In the genomic region with DNA sequence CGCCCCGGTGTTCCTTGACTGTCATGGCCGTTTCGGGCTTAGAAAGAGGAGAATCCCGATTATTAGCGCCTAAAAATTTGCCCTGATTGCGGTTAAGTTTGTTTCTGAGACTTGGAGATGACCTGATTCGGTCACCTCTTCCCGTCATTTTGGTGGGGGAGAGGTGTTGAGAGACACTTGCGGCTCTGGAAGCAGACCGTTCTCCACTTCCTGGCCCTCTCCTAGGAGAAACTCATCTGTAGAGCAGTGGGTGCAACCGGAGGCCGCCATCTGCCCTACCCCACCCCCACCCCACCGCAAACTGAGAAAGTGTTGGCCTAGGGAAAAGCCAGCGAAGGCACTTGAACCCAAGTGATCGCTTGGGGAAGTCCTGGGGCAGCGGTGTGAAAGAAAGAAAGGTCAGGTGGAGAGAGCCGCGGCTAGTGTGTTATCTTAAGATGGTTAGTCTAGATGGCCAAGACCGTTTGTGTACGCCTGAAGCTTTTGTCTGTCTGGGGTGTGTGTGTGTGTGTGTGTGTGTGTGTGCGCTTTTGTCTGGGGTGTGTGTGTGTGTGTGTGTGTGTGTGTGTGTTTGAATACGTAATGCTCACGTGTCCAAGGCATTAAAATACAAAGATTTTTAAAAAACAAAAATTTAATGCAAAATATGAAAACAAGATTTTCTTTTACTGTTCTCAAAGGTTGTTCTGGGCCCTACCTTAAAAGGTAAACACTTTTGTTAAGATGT, we compare ENCODE assay signal across 9 mouse cellular contexts. TPM values are rescaled to one million over a fixed set of nuclear protein-coding genes. Genes with fewer than 3 reads are reported as not detected.
A peak's percentile ranks its signal among the peaks of the same experiment; 100 is the strongest.
DNase-seq lines count a peak whose midpoint lies in the region; ATAC-seq and TF ChIP-seq lines count a peak whose summit lies in the region.
"Had no signal": no experiment of that assay in that cellular context is flagged by ENCODE, and none has a peak within 500 bp of the region (broad histone marks: within the 10 kb centered on the region; RNA-seq: fewer than 3 reads in every experiment).

No protein-coding gene starts in this region.

- no peaks in the 10 kb centered on the region for H3K9me3 ChIP-seq in kidney, embryonic 14.5 days (ENCODE audit: control insufficient read depth, low read length)
- H3K9me3 ChIP-seq in G1E (replicated peaks) = no peaks in the 10 kb centered on the region
- H3K9me3 ChIP-seq in hindbrain, embryonic 16.5 days (ENCODE audit: control insufficient read depth, low read length) = no peaks in the 10 kb centered on the region
- no peaks in the 10 kb centered on the region for H3K9me3 ChIP-seq in lung, embryonic 16.5 days (ENCODE audit: control insufficient read depth, low read length)

- under 1% methylated on average over 24 of the region's 24 CpGs for WGBS in kidney, embryonic 14.5 days
- WGBS in hindbrain, embryonic 16.5 days = under 1% methylated on average over 24 of the region's 24 CpGs
- WGBS in lung, embryonic 16.5 days = 0% methylated on average over 24 of the region's 24 CpGs

- H3K4me3 ChIP-seq in kidney, embryonic 14.5 days (ENCODE audit: low read length) = peak overlapping the region; percentile 88
- peak overlapping the region; percentile 85 for H3K4me3 ChIP-seq in G1E (ENCODE audit: low read depth, low read length)
- peak overlapping the region; percentile 80 for H3K4me3 ChIP-seq in hindbrain, embryonic 16.5 days (ENCODE audit: low read length)
- H3K4me3 ChIP-seq in lung, embryonic 16.5 days (ENCODE audit: low read length) = peak overlapping the region; percentile 78

- H3K27me3 ChIP-seq in kidney, embryonic 14.5 days (ENCODE audit: control insufficient read depth, insufficient read depth, low read length) = no peaks in the 10 kb centered on the region
- H3K27me3 ChIP-seq in G1E (ENCODE audit: insufficient read depth, low read length) = no peaks in the 10 kb centered on the region
- H3K27me3 ChIP-seq in hindbrain, embryonic 16.5 days (replicated peaks; ENCODE audit: control insufficient read depth, insufficient read depth, low read length) = no peaks in the 10 kb centered on the region
- H3K27me3 ChIP-seq in lung, embryonic 16.5 days (ENCODE audit: control insufficient read depth, insufficient read depth, low read depth, low read length) = no peaks in the 10 kb centered on the region

- no peak for DNase-seq in kidney, adult 11 months
- DNase-seq in G1E (ENCODE audit: low spot score) = peak; percentile 45
- DNase-seq in embryo, embryonic 9.5 days (ENCODE audit: extremely low spot score) = peak; percentile 75
- peak; percentile 75 for DNase-seq in retina, postnatal 1 day
- DNase-seq in gastrocnemius, postnatal 4 days (ENCODE audit: low spot score in 2 of 2) = no peak

- H3K9ac ChIP-seq in kidney, embryonic 14.5 days (ENCODE audit: low read depth, low read length) = peak overlapping the region; percentile 97
- H3K9ac ChIP-seq in hindbrain, embryonic 16.5 days (ENCODE audit: low read depth, low read length) = peak overlapping the region; percentile 94
- peak overlapping the region; percentile 99 for H3K9ac ChIP-seq in lung, embryonic 16.5 days (ENCODE audit: low read length)

- H3K4me2 ChIP-seq in kidney, embryonic 14.5 days (replicated peaks; ENCODE audit: low read depth, low read length) = peak overlapping the region; percentile 75
- H3K4me2 ChIP-seq in hindbrain, embryonic 16.5 days (ENCODE audit: low read length) = peak overlapping the region; percentile 80
- H3K4me2 ChIP-seq in lung, embryonic 16.5 days (ENCODE audit: low read depth, low read length) = peak overlapping the region; percentile 76

- TF ChIP-seq CTCF in G1E (IDR thresholded peaks at IDR 0.05; ENCODE audit: low read depth, low read length) = no peak

- H3K36me3 ChIP-seq in kidney, embryonic 14.5 days (ENCODE audit: control insufficient read depth, insufficient read depth, low read length) = peaks cover 9% of the 10 kb centered on the region
- H3K36me3 ChIP-seq in G1E (replicated peaks) = peaks cover 29% of the 10 kb centered on the region
- H3K36me3 ChIP-seq in hindbrain, embryonic 16.5 days (ENCODE audit: control insufficient read depth, insufficient read depth, low read length) = no peaks in the 10 kb centered on the region
- peaks cover 2% of the 10 kb centered on the region; the same call in 1 of the 2 replicates for H3K36me3 ChIP-seq in lung, embryonic 16.5 days (ENCODE audit: control insufficient read depth, insufficient read depth, low read length)

- H3K4me1 ChIP-seq in kidney, embryonic 14.5 days (ENCODE audit: control insufficient read depth, insufficient read depth, low read length) = peaks cover 6% of the 10 kb centered on the region; the same call in 1 of the 2 replicates
- peaks cover 40% of the 10 kb centered on the region for H3K4me1 ChIP-seq in G1E (ENCODE audit: insufficient read depth, low read depth, low read length)
- H3K4me1 ChIP-seq in hindbrain, embryonic 16.5 days (ENCODE audit: control insufficient read depth, insufficient read depth, low read depth, low read length) = peaks cover 13% of the 10 kb centered on the region
- peaks cover 17% of the 10 kb centered on the region for H3K4me1 ChIP-seq in lung, embryonic 16.5 days (replicated peaks; ENCODE audit: control insufficient read depth, insufficient read depth, low read length)

- peak; percentile 79 for ATAC-seq in kidney, embryonic 14.5 days (ENCODE audit: low FRiP score, low TSS enrichment)
- 0 out of 2 replicates have a peak, but pooled peaks have one; percentile 3 for ATAC-seq in G1E (ENCODE audit: extremely low read depth, insufficient number of reproducible peaks, low FRiP score, poor library complexity, severe bottlenecking)
- peak; percentile 75 for ATAC-seq in hindbrain, embryonic 16.5 days
- ATAC-seq in lung, embryonic 16.5 days (ENCODE audit: low read depth) = peak; percentile 77

- peak overlapping the region; percentile 99 for H3K27ac ChIP-seq in kidney, embryonic 14.5 days (ENCODE audit: low read depth, low read length)
- H3K27ac ChIP-seq in hindbrain, embryonic 16.5 days (ENCODE audit: low read depth, low read length) = peak overlapping the region; percentile 96
- peak overlapping the region; percentile 100 for H3K27ac ChIP-seq in lung, embryonic 16.5 days (ENCODE audit: low read length)

RNA-seq across cellular contexts. Expression of a gene that starts 0.8 kb away (rescaled TPM):
- 27.6 and 51.1 TPM in 2 replicates for polyA plus RNA-seq in kidney, embryonic 14.5 days (2014; fragmentation: Nextera tagmentation; extraction: Ambion mirVana)
- total RNA-seq in G1E (2014; fragmentation: Nextera tagmentation) (143 and 160 TPM in 2 replicates), G1E (2017) (72.7 and 78.2 TPM in 2 replicates)
- 6.5 and 13.3 TPM in 2 replicates for polyA plus RNA-seq in G1E (2012)
- 35.3 and 38.0 TPM in 2 replicates for polyA plus RNA-seq in hindbrain, embryonic 16.5 days (2015; fragmentation: Nextera tagmentation; extraction: Ambion mirVana)
- 35.8 and 38.2 TPM in 2 replicates for polyA plus RNA-seq in lung, embryonic 16.5 days (2015; fragmentation: Nextera tagmentation; extraction: Ambion mirVana)
- total RNA-seq in gastrocnemius, postnatal 4 days (2021) = 10 to 100 TPM; 30.4 to 39.9 TPM

RNA-seq across cellular contexts. Expression of a gene that starts 17.0 kb away (rescaled TPM):
- 1.6 and 3.1 TPM in 2 replicates for polyA plus RNA-seq in kidney, embryonic 14.5 days (2014; fragmentation: Nextera tagmentation; extraction: Ambion mirVana)
- total RNA-seq in G1E (2014; fragmentation: Nextera tagmentation) (not detected in 2 replicates), G1E (2017) (0.17 and 0.22 TPM in 2 replicates)
- polyA plus RNA-seq in G1E (2012) = not detected in 2 replicates
- polyA plus RNA-seq in hindbrain, embryonic 16.5 days (2015; fragmentation: Nextera tagmentation; extraction: Ambion mirVana) = 0.27 and 0.65 TPM in 2 replicates
- 0.73 and 0.84 TPM in 2 replicates for polyA plus RNA-seq in lung, embryonic 16.5 days (2015; fragmentation: Nextera tagmentation; extraction: Ambion mirVana)
- 10 to 100 TPM; 10.8 to 11.8 TPM for total RNA-seq in gastrocnemius, postnatal 4 days (2021)

RNA-seq across cellular contexts. Expression of a gene that starts 40.1 kb away (rescaled TPM):
- 43.8 and 55.3 TPM in 2 replicates for polyA plus RNA-seq in kidney, embryonic 14.5 days (2014; fragmentation: Nextera tagmentation; extraction: Ambion mirVana)
- total RNA-seq in G1E (2014; fragmentation: Nextera tagmentation) (18.2 and 20.0 TPM in 2 replicates), G1E (2017) (26.1 and 28.9 TPM in 2 replicates)
- 34.8 and 36.9 TPM in 2 replicates for polyA plus RNA-seq in G1E (2012)
- 34.5 and 38.2 TPM in 2 replicates for polyA plus RNA-seq in hindbrain, embryonic 16.5 days (2015; fragmentation: Nextera tagmentation; extraction: Ambion mirVana)
- polyA plus RNA-seq in lung, embryonic 16.5 days (2015; fragmentation: Nextera tagmentation; extraction: Ambion mirVana) = 73.0 and 78.9 TPM in 2 replicates
- total RNA-seq in gastrocnemius, postnatal 4 days (2021) = 10 to 100 TPM; 61.3 to 67.4 TPM

RNA-seq across cellular contexts. Expression of a gene that starts 49.8 kb away (rescaled TPM):
- not detected in 2 replicates for polyA plus RNA-seq in kidney, embryonic 14.5 days (2014; fragmentation: Nextera tagmentation; extraction: Ambion mirVana)
- total RNA-seq in G1E (2014; fragmentation: Nextera tagmentation) = not detected in 2 replicates
- 0.16 and 0.17 TPM in 2 replicates for total RNA-seq in G1E (2017)
- not detected in 2 replicates for polyA plus RNA-seq in G1E (2012)
- polyA plus RNA-seq in hindbrain, embryonic 16.5 days (2015; fragmentation: Nextera tagmentation; extraction: Ambion mirVana) = not detected in 2 replicates
- not detected in 2 replicates for polyA plus RNA-seq in lung, embryonic 16.5 days (2015; fragmentation: Nextera tagmentation; extraction: Ambion mirVana)
- not detected for total RNA-seq in gastrocnemius, postnatal 4 days (2021)
- polyA plus RNA-seq: large intestine, adult 2 months had no signal

Comparison
In these comparisons a context has a peak if more than half of its experiments do, and no peak if none do; other contexts are left out.
1. ATAC-seq: peak in every context shown above with its lines; median percentile 79 in kidney, embryonic 14.5 days; 77 in lung, embryonic 16.5 days; 75 in hindbrain, embryonic 16.5 days; 3 in G1E.
2. DNase-seq: peak in G1E (single experiment), embryo, embryonic 9.5 days (single experiment) and retina, postnatal 1 day (single experiment); none in kidney, adult 11 months (single experiment) and gastrocnemius, postnatal 4 days (0 of 2).
3. Peak in every context shown above with its lines, with median percentiles within 50 percentile points of each other: H3K27ac ChIP-seq, H3K4me2 ChIP-seq, H3K4me3 ChIP-seq and H3K9ac ChIP-seq.